Mouse (Mus musculus): ENCODE data around the gene Rab3il1. TPM values are rescaled to one million over a fixed set of nuclear protein-coding genes. Genes with fewer than 3 reads are reported as not detected.

Gene Rab3il1
- total and polyA plus RNA-seq, 2 experiments from 2014 or later: 17.9 to 27.4 TPM

- H3K36me3 ChIP-seq (replicated peaks; ENCODE audit: control insufficient read depth, insufficient read depth, low read length): peaks cover 76% of the 10 kb centered on the region
Measured at GRCm38 (mm10) chr19:10056686-10057085, 55.2 kb downstream of the Rab3il1 start.

GRCm38 (mm10) chr19:10057486-10058351, 56.2 kb downstream of the Rab3il1 start:
- no peak overlapping the region for H3K4me3 ChIP-seq (ENCODE audit: low read depth, low read length)
- TF ChIP-seq EP300 (IDR thresholded peaks at IDR 0.05; ENCODE audit: low read depth): no peak
- no peak for TF ChIP-seq CTCF (IDR thresholded peaks at IDR 0.05; ENCODE audit: low read depth)
- peaks cover 4% of the 10 kb centered on the region; the same call in 1 of the 2 replicates for H3K4me1 ChIP-seq (ENCODE audit: control insufficient read depth, insufficient read depth)
- H3K4me2 ChIP-seq (ENCODE audit: low read depth, low read length): no peak overlapping the region
- no peaks in the 10 kb centered on the region for H3K27me3 ChIP-seq (ENCODE audit: control insufficient read depth, insufficient read depth, low read length)
- peaks cover 72% of the 10 kb centered on the region for H3K36me3 ChIP-seq (replicated peaks; ENCODE audit: control insufficient read depth, insufficient read depth, low read length)
- ATAC-seq (ENCODE audit: insufficient read depth, low read depth): no peak
- DNase-seq (ENCODE audit: low spot score): no peak
- H3K27ac ChIP-seq (ENCODE audit: low read depth): no peak overlapping the region
- 64% methylated on average over 11 of the region's 11 CpGs for WGBS
- no peaks in the 10 kb centered on the region for H3K9me3 ChIP-seq (replicated peaks; ENCODE audit: control insufficient read depth, low read length)
- H3K9ac ChIP-seq (replicated peaks; ENCODE audit: low read depth, low read length): no peak overlapping the region

More at GRCm38 (mm10) chr19:10056686-10057085, 55.2 kb downstream of the Rab3il1 start:
- ATAC-seq (ENCODE audit: insufficient read depth, low read depth) (no peak), DNase-seq (ENCODE audit: low spot score) (no peak)
- H3K9me3 ChIP-seq (replicated peaks; ENCODE audit: control insufficient read depth, low read length): no peaks in the 10 kb centered on the region
- H3K27me3 ChIP-seq (ENCODE audit: control insufficient read depth, insufficient read depth, low read length): no peaks in the 10 kb centered on the region
- H3K4me2 ChIP-seq (ENCODE audit: low read depth, low read length): no peak overlapping the region
- H3K4me1 ChIP-seq (ENCODE audit: control insufficient read depth, insufficient read depth): peaks cover 4% of the 10 kb centered on the region; the same call in 1 of the 2 replicates
- no peak overlapping the region for H3K27ac ChIP-seq (ENCODE audit: low read depth)
- H3K9ac ChIP-seq (replicated peaks; ENCODE audit: low read depth, low read length): no peak overlapping the region
- WGBS: 88% methylated on average over 3 of the region's 3 CpGs
- TF ChIP-seq EP300 (IDR thresholded peaks at IDR 0.05; ENCODE audit: low read depth): no peak
- TF ChIP-seq CTCF (IDR thresholded peaks at IDR 0.05; ENCODE audit: low read depth): no peak
- H3K4me3 ChIP-seq (ENCODE audit: low read depth, low read length): no peak overlapping the region

- Histone ChIP-seq H3K4me2 (ENCODE audit: low read depth, low read length) (no peak overlapping the region), H3K36me3 (replicated peaks; ENCODE audit: control insufficient read depth, insufficient read depth, low read length) (peaks cover 65% of the 10 kb centered on the region), H3K4me3 (ENCODE audit: low read depth, low read length) (no peak overlapping the region), H3K27me3 (ENCODE audit: control insufficient read depth, insufficient read depth, low read length) (no peaks in the 10 kb centered on the region), H3K4me1 (ENCODE audit: control insufficient read depth, insufficient read depth) (peaks cover 4% of the 10 kb centered on the region; the same call in 1 of the 2 replicates), H3K27ac (ENCODE audit: low read depth) (no peak overlapping the region), H3K9ac (replicated peaks; ENCODE audit: low read depth, low read length) (no peak overlapping the region), H3K9me3 (replicated peaks; ENCODE audit: control insufficient read depth, low read length) (no peaks in the 10 kb centered on the region)
- 88% methylated on average over 1 of the region's 1 CpGs for WGBS
- no peak for TF ChIP-seq EP300 (IDR thresholded peaks at IDR 0.05; ENCODE audit: low read depth)
- no peak for TF ChIP-seq CTCF (IDR thresholded peaks at IDR 0.05; ENCODE audit: low read depth)
- no peak for ATAC-seq (ENCODE audit: insufficient read depth, low read depth)
- DNase-seq (ENCODE audit: low spot score): no peak
Measured at GRCm38 (mm10) chr19:10058352-10058825, 56.9 kb downstream of the Rab3il1 start.

GRCm38 (mm10) chr19:10058876-10059427, 57.5 kb downstream of the Rab3il1 start:
- DNase-seq (ENCODE audit: low spot score): no peak
- H3K4me1 ChIP-seq (ENCODE audit: control insufficient read depth, insufficient read depth): peaks cover 4% of the 10 kb centered on the region; the same call in 1 of the 2 replicates
- ATAC-seq (ENCODE audit: insufficient read depth, low read depth): no peak
- no peak overlapping the region for H3K4me3 ChIP-seq (ENCODE audit: low read depth, low read length)
- no peaks in the 10 kb centered on the region for H3K27me3 ChIP-seq (ENCODE audit: control insufficient read depth, insufficient read depth, low read length)
- no peak overlapping the region for H3K27ac ChIP-seq (ENCODE audit: low read depth)
- H3K9ac ChIP-seq (replicated peaks; ENCODE audit: low read depth, low read length): no peak overlapping the region
- H3K4me2 ChIP-seq (ENCODE audit: low read depth, low read length): no peak overlapping the region
- peaks cover 60% of the 10 kb centered on the region for H3K36me3 ChIP-seq (replicated peaks; ENCODE audit: control insufficient read depth, insufficient read depth, low read length)
- no peak for TF ChIP-seq CTCF (IDR thresholded peaks at IDR 0.05; ENCODE audit: low read depth)
- TF ChIP-seq EP300 (IDR thresholded peaks at IDR 0.05; ENCODE audit: low read depth): no peak
- no peaks in the 10 kb centered on the region for H3K9me3 ChIP-seq (replicated peaks; ENCODE audit: control insufficient read depth, low read length)
- WGBS: 75% methylated on average over 9 of the region's 9 CpGs

GRCm38 (mm10) chr19:10059911-10060567, 58.6 kb downstream of the Rab3il1 start:
- Histone ChIP-seq H3K9ac (replicated peaks; ENCODE audit: low read depth, low read length) (no peak overlapping the region), H3K36me3 (replicated peaks; ENCODE audit: control insufficient read depth, insufficient read depth, low read length) (peaks cover 49% of the 10 kb centered on the region), H3K4me3 (ENCODE audit: low read depth, low read length) (no peak overlapping the region), H3K27me3 (ENCODE audit: control insufficient read depth, insufficient read depth, low read length) (no peaks in the 10 kb centered on the region), H3K9me3 (replicated peaks; ENCODE audit: control insufficient read depth, low read length) (no peaks in the 10 kb centered on the region), H3K4me2 (ENCODE audit: low read depth, low read length) (no peak overlapping the region), H3K27ac (ENCODE audit: low read depth) (0 out of 2 replicates have a peak overlapping the region, but pooled peaks have one; percentile 37), H3K4me1 (ENCODE audit: control insufficient read depth, insufficient read depth) (peaks cover 4% of the 10 kb centered on the region)
- TF ChIP-seq EP300 (IDR thresholded peaks at IDR 0.05; ENCODE audit: low read depth) (no peak), CTCF (IDR thresholded peaks at IDR 0.05; ENCODE audit: low read depth) (peak; percentile 86)
- ATAC-seq (ENCODE audit: insufficient read depth, low read depth) (peak; percentile 56), DNase-seq (ENCODE audit: low spot score) (peak; percentile 55)
- 42% methylated on average over 10 of the region's 10 CpGs for WGBS

All from heart, postnatal 0 days (tissue).